Mouse (Mus musculus): ENCODE measurements around the gene Unk.
"Not testable (repeated sequence)": the region's sequence is repeated elsewhere in the genome, so short reads cannot be mapped to it uniquely, and the experiment has no call there.

The Unk gene

DNA sequence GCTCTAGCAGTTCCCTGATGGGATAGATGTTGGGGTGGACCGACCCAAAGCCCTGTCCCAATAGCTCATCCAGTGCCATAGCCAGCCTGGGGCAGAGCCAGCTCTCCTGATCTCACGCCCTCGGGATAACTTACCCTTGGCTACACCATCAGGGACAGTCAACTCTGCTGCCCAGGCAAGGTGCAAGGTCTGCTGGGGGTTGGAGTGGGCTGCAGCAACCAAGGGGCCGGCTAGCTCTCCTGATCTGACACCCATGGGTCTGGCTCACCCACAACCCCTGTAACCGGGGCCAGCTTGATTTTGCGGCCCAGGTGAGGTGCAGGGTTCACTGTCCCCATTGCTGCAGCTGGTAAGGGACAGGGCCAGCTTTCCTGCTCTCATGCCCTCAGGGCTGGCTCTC lies 61.5 kb downstream of the Unk start:
- no peak for DNase-seq

GRCm38 (mm10) chr11:116092959-116093358 lies 62.8 kb downstream of the Unk start:
- not testable (repeated sequence) for DNase-seq

DNA sequence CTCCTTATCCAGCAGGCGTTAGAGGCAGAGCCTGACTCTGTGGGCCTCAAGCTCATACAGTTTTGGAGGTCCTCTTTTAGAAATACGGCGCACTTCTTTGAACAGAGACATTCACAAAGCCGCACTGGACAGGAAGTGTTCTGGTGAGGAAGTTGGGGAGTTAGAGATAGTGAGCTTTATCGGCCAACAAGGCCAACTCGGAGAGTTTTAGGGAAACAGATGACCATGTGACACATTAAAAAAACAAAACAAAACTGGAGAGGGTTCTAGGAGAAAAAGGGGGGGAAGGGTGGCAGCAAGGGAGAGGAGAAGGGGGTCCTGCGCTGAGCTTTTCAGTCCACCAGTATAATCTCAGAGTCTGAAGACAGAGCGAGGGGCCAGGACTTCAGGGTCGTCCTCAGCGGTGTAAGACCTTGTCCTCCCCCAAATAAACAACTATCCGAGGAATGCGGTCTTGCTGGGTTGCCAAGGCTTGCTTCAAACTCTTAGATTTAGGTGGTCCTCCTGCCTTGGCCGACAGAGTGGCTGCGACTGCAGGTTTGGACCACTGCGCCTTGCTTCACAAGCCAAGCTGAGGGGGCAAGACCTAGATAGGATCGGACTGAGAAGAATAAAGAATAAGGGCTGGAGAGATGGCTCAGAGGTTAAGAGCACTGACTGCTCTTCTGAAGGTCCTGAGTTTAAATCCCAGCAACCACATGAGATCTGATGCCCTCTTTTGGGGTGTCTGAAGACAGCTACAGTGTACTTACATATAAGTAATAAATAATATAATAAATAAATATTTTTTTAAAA lies 63.8 kb downstream of the Unk start:
- no peak for DNase-seq

- no peak for DNase-seq
These were observed 65.5 kb downstream of the Unk start for GRCm38 (mm10) chr11:116095573-116095972.

GRCm38 (mm10) chr11:116096213-116097108 lies 66.3 kb downstream of the Unk start:
- no peak for DNase-seq

- no peak for DNase-seq
These were observed 68.8 kb downstream of the Unk start for GRCm38 (mm10) chr11:116098711-116099460.

DNA sequence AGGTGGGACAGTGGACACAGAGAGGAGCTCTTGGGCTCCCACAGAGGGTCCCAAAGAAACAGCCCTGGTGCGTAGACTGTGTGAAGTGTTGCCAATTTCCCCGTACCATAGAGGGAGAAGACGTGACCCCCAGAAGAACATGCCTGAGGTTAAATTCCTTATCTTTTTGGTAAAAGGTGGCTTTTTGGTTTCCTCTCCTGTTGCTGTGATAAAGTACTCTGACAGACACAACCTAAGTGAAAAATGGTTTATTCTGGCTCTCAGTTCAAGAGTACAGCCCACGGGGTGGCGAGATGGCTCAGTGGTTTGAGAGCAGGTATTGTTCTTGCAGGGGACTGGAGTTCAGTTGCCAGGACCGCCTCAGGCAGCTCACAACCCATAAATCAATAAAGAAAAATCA lies 69.3 kb downstream of the Unk start:
- DNase-seq: no peak

DNA sequence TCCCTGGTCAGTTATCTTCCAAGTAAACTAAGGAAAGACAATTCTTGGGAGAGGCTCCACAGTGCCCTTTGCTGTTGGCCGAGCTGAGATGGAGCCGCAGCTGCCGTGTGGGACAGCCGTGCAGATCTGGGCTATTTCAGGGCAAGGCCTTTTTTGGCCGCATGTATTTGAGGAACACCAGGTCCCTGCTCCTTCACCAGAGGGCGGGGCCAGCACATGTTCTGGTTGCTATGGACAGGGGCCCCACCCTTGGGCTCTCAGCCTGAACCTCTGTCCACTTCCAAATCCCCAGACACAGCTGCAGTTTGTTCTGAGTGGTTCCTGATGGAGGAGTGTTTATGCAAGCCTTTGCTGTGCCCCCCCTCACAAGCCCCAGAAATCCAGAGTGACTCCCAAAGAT lies 70.3 kb downstream of the Unk start:
- DNase-seq: no peak

DNA sequence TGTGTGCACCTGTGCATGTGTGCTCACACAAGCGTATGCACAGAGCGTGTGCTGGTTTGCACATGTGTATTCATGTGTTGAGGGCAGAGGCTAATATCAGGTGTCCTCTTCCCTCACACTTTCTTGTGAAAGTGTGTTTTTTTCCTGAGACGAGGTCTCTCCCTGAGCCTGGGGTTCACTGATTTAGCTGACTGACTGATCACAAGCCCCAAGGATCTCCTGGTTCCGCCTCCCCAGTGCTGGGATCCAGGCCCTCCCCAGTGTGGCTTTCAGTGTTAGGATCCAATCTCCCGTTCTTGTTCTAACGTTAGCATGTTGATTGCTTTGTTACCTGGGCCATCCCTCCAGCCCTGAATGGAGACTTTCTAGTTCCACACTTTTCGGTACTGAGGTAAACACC lies 70.7 kb downstream of the Unk start:
- DNase-seq: no peak

DNA sequence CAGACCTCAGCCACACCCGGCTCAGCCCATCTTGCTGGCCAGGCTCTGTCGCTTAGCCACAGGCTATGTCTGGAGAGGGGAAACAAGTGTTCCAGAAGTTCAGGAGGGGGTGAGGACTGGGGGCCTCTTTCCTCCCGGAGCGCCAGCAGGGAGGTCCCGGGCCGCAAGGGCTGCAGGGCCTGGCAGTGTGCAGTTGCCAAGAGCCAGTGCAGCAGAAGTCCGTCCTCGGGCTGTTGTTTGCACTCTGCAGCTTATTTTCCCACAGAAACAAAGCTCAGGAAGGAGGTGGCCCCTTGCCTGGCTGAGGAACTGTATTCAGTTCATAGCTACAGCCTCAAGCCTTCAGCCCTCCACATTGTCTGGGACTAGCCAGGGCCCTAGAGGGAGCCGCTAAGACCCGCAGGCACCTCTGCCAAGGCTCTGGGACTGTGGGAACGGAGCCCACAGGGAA lies 71.8 kb downstream of the Unk start:
- DNase-seq: no peak

DNA sequence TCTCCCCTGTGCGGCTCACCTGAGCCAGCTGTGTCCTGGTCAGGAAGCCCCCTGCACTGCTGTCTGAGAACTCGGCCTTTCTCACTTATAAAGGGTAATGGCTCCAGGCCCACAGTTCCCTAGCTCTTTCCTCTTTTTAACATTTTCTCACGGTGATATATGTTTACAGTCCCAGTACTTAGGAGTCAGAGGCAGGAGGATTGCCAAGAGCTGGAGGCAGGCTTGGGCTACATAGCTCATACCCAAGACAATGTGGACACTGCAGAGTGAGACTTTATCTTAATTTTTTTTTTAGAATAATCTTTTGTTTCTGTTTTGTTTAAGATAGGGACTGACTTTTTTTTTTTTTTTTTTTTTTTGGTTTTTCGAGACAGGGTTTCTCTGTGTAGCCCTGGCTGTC lies 72.3 kb downstream of the Unk start:
- no peak for DNase-seq

- no peak for DNase-seq
These were observed 73.5 kb downstream of the Unk start for GRCm38 (mm10) chr11:116103572-116103971.

DNA sequence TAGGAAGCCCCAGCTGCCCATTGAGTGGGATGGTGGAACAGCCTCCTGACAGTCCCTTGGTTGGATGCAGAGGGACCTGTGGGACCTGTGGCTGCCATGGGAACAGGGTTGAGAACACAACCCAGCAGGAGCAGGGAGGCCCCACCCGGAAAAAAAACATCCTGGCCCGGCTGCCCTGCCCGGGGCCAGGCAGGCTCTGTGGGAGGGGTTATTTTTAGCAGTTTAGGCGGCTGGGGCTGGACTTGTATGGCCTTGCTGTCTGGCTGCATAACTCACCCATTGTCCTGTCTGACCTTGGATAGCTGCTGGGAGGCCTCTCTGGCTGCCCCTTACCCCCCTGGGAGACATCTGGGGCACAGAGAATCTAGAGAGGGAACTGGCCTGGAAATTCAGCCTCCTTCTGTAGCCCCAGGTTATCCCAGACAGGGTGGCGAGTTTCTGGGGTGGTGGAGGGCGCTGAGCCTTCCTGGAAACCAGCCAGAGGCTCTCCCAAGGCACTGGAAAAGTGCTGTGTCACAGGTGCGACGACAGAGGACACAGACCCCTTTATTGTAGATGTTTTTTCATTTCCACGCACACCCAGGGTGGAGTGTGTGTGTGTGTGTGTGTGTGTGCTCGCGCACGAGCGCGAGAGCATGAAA lies 74.0 kb downstream of the Unk start:
- DNase-seq: no peak

- no peak for DNase-seq
These were observed 74.9 kb downstream of the Unk start for GRCm38 (mm10) chr11:116105065-116105464.

- DNase-seq: no peak
These were observed 76.2 kb downstream of the Unk start for GRCm38 (mm10) chr11:116106154-116106962.

- DNase-seq: no peak
These were observed 77.0 kb downstream of the Unk start for GRCm38 (mm10) chr11:116106963-116107776.

- DNase-seq: no peak
These were observed 77.7 kb downstream of the Unk start for GRCm38 (mm10) chr11:116107777-116108285.

DNA sequence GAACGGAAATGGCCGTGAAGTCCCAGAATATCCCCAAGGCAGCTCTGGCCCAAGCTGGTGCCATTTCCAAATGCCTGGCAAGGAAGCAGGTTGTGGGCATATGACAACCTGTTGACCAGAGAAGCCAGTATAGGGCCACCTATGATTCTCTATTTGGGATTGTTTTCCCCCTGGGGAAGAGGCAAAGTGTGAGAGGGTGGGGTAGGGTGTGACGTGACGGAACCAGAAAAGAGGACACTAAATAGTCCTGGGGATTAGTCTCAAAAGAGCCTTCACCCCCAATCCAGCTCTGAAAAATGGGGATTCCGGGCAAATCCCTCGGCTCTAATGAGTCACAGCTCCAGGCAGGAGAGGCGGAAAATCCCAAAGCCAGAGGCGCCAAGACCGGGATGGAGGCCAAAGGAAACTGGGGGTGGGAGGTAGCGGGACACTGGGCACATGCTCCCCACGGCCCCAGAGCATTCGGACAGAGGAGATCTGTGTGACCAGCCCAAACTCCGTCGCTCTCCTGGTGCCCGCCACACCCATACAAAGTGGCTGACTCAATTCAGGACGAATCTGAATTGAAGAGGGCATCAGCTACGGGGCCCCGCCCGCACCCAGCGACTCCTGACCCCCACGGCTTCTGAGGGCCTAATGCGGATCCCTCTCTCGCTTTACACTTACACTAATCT lies 78.5 kb downstream of the Unk start:
- DNase-seq: no peak

DNA sequence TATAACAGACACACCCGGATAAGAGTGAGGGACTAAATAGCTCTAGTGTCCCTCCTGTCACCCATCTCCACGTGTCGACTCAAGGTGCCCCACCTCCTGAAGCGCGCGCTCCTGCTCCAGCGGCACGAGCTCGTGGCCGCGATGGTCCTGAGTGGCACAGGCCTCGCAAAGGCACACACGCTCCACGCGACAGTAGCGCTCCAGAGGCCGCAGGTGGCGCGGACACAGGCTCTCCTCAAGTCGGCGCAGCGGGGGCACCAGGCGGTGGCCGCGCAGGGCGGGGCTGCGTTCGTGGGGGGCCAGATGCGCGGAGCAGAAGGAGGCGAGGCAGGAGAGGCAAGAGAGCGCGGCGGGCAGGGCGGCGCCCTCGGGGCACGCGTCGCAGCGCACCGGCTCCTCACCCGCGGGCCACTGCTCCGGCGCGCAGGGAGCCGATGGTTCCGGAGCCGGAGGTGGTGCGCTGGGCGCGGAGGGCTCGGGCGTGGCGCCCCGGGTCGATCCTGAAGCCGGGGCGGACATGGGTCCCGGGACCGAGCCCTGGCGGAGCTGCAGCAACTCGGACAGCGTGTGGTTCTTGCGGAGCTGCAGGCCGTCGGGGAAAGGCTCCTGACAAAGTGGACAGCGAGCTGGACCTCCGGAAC lies 79.4 kb downstream of the Unk start:
- no peak for DNase-seq

DNA sequence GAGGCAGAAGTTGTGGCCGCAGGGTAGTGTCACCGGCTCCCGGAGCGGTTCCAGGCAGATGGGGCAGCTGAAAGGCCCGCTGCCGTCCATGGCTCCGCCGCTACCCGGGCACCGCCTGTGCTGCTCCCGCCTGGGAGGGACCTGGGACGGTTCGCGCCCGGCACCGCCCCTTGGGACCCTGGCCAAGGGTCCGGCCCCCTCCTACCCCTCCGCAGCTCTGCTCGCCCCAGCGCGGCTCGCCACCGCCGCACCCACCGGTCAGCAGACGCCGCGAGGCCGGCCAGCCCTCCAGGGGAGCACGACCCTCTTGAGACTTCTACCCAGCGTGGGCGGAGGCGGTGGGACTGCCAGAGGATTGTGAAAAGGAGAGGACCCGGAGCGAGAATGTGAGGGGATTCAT lies 80.0 kb downstream of the Unk start:
- no peak for DNase-seq
